Mouse (Mus musculus) kidney, adult 9 months (tissue): ENCODE results near the gene Sqstm1.
A peak's percentile ranks its signal among the peaks of the same experiment; 100 is the strongest.

ENCODE experiments used
- DNase-seq: peaks from one replicate; pipeline ENCODE4 v3.0.0; 2022

The Sqstm1 gene

DNA sequence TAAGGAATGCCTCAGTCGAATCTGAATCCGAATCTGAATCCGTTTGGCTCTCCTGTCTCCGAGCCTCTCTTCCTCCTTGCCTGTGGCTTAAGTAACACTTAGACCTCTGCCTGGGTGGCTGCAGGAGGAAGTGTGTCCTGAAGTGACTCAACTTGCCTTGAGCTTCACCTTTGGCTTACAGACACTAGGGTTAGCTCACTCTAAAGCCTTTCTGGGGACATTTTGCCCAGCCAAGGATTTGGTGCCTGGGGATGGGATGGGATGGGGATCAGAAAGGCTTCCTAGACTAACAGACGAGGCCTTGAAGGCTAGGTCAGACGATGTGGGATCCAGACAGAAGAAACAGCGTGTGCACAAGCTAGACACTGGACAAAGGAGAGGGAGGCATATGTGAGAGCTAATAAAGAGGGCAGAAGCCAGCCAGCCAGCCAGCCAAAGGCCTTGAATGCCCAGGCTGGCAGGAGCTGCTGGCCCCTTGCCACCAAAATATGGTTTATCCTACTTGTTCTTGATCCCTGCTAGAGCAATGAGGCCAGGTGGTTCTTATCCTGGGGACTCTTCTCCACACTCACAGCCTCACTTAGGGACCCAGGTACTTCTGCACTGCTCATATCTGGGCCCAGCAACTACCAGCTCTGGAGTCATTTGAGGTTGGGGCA lies 18.8 kb upstream of the Sqstm1 start:
- peak; percentile 32 for DNase-seq

DNA sequence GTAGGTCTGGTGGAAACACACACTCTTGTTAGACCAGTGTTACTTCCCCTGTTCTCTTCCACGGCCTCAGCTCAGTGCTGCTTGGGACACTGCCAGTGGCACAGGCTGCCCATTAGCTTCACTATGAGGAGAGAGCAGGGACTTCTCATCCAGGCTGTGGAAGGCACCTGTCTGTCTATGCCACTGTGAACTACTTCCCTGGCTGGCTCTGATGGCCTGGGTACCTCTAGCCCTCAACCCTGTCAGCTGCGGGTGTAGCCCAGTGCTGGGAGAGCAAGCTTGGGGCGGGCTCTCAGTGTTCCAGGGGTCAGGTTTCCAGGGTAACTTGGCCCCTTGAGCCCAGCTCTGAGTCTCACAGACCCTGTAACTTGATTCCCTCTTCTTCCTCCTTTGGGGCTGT lies 18.1 kb upstream of the Sqstm1 start:
- no peak for DNase-seq

DNA sequence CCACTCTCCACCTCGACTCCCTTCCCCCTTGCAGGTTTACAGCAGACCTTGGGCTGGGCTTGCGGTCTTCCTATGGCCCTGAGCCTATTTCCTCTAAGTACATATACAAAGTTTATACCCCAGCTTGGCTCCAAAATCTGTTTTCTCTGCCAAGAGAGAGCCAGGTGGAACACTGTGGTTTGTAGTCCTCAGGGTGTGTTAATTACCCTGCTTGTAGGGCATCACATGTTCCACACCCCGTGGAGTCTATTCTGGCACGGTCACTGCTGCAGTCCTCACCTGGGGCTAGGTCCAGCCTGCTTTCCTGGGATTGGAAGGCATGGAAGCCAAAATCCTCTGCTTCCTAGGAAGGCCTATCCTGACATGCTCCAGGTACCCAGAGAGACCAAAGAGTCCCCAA lies 17.1 kb upstream of the Sqstm1 start:
- DNase-seq: peak; percentile 53

DNA sequence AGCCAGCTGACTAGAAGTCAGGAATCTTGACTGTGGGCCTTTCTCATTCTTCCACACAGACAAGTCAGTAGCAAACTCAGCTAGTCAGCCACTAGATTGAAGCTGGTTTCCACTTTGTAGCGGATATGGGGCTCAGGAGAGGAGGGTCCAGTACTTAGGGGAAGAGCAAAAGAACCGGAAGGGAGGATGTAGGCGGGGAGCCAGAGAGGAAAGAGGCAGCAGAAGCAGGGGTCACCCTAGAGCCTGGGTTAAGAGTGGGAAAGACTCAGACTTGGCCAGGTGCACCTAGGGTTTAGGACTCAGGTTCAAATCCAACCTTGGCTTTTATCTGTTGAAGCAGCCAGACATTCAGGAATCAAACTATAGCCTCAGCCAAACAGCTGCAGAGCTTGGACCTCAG lies 16.6 kb upstream of the Sqstm1 start:
- DNase-seq: no peak

DNA sequence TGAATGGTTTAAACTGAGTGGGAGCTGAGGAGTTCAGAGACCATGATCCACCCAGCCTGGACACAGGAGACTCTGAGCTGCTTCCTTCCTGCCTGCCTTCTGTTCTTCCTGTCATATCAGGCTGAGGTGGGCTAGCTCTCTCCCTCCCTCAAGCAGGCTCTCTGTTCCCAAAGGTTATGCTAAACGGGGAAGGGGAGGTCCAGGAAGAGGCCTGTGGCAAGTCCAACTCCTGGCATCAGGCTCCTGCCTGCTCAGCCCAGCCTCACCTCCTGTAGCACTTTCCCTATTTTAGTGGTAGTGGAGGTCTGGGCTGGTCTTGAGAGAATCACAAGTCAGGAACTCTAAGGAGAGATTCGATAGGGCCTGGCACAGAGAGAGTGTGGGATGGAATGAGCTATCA lies 15.8 kb upstream of the Sqstm1 start:
- no peak for DNase-seq

DNA sequence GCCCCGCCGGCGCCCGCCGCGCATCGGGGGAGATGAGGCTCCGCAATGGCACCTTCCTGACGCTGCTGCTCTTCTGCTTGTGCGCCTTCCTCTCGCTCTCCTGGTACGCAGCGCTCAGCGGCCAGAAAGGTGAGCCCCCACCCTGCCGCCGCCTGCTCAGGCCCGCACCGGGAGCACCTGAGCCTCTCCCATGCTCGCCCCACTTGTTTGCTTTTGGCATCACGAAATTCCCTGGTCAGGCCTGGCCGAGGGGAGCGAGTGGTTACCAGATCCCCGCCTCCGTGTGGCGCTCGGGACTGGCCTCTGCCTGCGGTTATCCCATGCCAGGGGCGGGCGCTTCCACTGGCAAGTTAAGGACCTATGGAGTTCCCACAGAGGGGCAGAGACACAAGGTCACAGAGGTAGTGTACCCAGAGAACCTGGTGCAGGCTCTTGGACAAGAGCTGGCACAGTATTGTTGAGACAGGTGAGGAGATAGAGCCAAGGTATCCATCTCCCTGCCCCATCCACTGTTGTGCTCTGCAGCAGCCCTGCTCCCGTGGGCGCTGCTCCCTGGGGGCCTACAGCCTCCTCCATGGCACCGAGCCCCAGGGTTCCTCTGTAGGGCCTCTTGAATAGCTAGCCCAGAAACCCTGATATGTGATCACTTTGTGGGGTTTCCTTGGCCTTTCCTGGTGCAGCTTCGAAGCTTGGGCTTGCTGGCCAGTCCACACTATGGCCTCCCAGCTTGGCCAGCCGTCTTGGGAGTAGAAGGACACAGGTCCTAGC lies 15.2 kb upstream of the Sqstm1 start:
- DNase-seq: peak; percentile 58

DNA sequence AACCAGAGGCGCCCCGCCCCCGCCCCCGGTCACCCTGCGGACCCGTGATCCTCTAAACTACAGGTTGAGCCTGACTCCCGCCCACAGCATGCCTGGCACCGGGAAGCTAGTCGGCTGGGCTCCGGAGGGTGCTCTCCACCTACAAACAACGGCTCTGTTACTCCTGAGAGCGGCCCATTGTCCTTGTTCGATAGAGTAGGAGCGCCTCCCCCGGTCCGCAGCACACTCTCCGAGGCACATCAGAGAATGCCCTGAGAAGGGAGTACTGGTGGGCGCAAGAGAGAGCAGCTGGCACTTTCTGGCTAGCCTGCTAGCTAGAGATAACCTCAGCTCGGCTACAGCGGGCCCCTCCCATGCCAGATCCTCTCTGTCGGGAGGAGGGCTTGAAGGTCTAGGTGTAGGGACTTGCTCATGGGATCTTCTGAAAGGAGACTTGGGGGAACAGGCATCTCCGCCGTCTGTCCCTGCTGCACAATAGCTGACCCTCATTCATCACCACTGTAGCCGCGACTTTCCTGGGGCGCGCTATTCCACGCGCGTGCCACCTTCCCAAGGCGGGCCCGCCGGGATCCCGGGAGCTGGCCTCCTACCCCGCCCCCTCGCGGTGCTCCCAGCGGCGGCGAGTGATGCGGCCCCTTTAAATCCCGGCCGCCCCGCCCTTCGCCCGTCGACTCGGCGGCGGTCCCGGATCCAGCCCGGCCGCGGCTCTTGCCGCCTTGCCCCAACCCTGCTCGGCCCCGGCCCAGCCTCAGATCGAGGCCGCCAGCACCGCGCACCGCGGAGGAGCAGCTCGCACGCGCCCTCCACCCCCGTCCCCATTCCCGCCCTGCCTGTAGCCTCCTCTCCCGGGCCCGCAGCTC lies 14.3 kb upstream of the Sqstm1 start:
- DNase-seq: peak; percentile 90

DNA sequence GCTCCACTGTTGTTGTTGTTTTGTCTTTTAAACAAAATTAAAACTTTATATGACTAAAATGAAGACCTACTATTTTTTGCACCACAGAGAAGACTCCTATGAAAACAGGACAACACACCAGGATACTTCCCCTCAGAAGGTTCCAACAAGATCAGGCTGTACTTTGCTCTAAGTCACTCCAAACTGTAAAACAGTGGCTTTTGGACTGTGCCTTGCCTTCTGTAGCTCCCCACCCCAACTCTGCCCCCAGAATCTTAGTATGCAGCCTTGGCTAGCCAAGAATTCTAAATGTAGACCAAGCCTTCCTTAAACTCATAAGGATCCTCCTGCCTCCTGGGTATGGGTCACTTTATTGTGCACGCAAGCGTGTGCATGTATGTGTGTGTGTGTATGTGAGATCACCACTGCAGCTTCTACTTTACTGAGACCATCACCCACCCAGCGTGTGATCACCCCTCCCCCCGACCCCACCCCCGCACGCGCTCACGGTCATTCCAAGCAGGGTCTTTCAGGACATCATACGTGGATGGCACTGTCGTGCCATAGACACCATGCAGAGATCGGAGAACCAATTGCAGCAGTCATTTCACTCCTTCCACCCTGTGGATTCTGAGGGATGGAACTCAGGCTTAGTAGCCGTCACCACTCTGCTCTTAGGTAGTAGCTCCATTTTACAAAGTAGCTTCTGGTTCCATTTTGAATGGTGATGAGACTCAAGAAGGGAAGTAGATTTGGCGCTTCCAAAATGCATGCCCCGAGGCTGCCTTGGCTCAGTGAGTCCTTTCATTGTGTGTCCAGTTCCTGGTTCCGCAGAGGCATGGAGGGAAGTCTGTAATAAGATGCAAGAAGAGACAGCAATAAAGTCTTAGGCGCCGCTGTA lies 13.4 kb upstream of the Sqstm1 start:
- peak; percentile 73 for DNase-seq

DNA sequence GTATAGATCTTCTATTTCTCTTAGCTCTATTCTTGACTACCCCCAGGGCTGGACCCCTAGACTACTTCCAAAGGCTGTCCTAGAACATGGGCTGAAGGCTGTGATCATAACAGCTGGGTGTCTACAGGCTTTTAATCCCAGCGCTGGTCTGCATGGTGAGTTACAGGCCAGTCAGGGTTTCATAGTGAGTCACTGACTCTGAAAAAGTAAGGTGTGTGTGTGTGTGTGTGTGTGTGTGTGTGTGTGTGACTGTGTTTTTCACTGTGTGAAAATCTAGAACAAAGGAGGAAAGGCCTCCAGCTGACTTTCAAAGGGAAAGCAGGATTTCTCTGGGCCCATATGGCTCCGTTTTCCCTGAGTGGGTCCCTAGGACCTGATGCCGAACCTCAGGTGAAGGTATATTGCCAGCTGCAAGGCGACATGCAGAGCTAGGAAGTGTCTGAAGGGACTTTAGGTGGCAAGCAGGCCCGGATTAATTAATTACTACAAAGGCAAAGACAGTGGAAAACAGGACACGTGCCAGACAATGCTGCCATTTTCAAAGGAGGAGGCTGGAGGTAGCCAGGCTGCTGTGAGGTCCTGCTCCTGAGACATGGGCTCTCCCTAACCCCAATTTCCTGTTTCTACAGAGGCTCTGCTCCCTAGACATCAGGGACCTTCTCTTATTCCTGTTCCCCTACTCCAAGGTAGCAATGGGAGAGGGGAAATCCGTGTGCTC lies 12.1 kb upstream of the Sqstm1 start:
- DNase-seq: peak; percentile 86

DNA sequence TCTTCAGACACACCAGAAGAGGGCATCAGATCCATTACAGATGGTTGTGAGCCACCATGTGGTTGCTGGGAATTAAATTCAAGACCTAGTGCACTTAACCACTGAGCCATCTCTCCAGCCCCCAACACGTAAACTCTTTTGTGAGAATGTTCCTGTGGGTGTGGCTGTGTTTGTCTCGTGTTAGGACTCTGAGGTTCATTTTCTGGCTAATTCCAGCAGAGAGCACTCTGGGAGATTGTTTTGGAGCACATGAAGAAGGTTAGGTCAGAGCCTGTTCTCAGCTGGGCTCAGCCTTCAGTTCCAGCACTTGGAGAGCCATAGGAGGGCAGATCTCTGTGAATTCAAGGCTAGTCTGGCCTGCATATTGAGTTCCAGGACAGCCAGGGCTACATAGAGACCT lies 9.2 kb upstream of the Sqstm1 start:
- DNase-seq: no peak

DNA sequence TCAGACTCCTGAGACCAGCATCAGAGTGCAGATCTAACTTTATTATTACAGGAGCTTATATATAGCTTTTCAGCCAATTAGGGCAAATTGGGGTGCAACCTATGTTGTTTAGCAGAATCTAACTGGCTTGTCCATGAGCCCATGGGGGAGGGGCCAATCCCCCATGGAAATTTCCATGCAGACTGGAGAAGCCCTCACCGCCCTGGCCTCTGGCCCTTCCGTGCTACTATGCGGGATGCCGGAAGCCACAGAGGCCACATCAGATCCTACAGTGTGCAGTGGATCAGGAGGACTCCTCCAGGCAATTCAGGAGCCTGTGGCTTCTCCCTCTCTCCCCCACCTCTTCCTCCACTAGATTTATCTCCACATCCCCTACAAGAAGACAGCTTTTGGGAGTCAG lies 7.2 kb upstream of the Sqstm1 start:
- DNase-seq: peak; percentile 61

DNA sequence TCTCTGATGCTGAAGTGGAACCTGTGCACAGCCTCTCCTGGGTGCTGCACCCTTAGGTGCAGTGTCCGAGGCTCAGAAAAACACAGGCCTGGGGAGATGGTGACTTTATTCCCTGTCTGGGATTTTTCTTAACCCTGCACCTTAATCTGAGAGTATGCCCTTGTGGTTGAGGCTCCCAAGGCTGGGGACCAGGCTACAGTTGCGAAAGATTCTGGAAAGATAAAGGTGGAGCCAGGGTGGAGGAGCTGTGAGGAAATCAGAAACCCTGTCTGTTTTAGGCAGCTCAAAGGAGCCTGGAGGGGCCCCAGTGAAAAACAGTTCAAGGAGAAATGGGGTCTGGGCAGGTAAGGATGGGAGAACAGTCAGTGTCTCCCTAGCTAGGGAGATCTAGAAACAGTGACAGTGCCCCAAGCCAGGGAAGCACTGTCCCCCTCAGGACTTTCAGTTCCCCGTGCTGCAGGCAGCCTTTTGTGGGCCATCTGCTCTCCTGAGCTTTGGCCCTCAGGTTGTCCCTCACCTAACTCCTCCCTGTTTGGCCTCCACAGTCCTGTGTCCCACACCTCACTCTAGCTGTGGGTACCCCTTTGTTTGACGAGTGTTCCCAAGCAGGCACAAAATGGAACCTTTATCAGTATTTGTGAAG lies 6.2 kb upstream of the Sqstm1 start:
- no peak for DNase-seq

DNA sequence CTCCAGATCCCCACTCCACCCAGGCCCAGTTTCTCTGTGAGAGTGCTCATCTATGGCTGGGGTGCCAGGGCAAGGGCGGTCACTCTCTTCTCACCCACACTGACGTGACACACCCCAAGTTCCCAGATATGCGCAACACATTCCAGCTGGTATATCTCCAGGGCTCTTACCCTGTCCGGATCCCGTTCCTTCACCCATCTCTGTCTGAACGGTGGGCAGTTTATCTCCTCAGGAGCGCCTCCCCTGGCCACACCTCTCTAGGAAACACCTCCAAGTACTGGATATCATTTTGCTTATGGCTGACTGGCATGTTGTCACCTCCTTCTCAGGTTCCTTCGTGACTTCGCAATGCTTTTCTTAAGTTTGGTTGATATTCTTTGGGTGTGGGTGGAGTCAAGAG lies 5.0 kb upstream of the Sqstm1 start:
- no peak for DNase-seq

DNA sequence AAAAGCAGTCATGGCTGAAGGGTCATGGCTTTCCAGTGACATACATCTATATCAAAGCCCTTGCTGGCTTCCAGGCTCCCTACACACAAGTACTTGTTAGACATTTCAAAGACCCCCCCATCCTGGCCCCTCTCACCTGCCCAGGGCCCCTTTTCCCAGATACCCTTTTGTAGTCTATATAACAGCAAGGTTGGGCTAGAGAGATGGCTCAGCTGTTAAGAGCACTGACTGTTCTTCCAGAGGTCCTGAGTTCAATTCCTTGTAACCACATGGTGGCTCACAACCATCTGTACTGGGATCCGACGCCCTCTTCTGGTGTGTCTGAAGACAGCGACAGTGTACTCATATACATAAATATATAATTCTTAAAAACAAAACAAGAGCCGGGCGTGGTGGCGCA lies 4.0 kb upstream of the Sqstm1 start:
- no peak for DNase-seq

DNA sequence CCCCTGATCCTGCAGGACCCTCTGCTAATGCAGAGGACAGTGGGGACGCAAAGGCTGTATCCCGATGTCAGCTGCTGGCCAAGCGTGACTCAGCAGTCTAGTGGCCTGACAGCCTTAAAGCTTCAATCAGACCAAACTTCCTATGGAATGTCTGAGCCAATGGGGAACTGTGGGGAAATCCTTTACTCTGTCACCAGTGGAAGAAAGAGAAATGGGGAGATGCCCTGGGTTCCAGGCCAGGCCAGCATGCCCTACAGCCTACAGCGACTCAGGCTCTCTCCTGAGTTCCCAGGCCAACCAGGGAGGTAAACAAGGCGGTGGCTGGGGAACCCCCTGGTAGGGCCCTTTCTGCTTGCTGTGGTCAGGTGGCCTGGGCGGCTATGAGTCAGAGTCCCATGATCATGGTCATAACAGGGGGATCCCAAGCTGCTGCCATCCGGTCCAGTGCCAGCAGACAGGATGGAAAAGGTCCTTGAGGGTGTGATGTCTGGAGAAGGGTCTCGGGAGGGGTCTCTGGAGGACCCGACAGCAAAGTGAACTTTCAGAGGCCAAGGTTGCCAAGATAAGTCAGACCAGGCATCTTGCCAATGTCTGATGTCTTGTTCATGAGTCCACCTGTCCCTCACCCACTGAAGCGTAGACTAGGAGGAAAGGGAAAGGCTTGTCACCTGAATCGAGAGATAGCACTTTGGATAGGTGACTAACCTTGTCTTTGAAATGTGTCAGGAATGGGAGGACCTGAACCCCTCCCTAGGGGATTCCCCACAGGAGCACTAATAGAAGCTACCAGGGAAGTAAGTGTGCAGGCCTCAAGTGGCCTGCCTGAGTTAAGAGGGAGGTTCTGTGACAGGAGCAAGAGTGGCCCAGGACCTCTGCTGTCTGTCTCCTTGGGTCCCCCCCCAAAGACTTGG lies 2.5 kb upstream of the Sqstm1 start:
- peak; percentile 97 for DNase-seq

DNA sequence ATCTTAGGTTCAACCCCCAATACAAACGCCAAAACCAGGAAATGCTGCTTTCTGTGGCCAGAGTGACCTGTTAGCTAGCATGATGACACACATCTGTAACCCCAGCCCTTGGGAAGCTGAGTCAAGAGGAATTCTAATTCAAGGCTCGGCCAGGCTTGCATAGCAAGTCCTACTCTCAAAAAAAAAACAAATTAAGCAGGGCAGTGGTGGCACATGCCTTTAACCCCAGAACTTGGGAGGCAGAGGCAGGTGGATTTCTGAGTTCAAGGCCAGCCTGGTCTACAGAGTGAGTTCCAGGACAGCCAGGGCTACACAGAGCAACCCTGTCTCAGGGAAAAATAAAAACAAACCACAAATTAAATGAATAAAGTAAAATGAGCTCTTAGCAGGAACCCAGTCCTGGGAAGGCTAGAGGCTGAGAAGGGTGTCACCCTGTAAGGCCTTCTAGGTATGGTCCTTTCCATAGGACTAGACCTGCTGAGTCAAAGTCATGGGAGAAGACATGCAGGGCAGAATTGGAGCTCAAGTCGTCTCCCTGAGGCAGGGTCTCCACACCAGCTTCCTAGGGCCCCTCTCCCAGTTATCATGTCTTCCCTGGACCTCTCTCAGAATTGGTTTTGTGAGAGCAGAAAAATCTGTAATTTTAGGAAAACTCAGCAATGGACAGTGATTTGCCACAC lies 1.6 kb upstream of the Sqstm1 start:
- DNase-seq: no peak

DNA sequence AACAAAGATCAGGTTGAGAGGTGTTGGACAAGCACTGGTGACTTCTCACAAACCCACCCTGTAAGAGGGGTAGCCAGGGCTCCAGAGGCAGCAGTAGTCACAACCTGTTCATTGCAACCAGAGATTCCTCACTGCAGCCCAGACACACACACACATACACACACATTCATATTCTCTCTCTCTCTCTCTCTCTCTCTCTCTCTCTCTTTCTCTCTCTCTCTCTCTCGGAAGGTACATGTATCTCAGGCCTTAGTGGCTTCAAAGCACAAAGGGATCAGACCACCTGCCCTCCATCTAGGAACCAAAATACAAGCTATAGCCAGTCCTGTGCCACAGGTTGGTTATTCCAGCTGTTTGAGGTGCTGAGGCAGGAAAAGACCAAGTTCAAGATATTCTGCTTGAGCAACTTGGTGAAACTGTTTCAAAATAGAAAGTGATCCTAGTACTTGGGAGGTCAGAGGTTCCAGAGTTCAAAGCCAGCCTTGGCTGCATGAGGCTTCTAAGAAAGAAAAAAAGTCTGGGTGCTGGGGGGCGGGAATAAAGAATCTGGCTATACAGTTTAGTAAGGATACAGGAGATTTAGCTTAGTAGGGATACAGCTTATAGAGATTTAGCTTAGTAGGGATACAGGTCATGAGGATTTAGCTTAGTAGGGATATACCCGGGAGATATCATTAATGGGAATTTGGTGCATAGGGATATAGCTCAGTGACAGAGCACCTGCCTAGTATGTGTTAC lies 864 bp upstream of the Sqstm1 start:
- no peak for DNase-seq

DNA sequence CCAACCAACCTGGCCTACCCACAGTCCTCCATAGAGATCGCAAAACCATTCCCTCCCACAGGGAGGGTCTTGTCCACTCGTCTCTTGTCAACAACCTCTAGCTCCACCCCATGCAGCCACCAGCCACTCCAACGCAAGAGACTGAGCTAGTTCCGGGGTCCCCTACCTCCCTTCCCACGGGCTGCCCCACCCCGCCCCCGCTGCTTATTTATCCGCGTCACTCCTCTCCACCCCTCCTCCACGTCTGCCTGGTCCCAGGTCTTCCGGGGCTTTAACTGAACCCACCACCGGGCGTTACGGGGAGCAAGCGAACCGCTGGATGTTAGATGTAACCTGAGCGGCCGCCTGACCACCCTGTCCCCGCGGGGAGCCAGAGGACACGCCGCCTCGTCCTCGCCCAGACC lies 524 bp downstream of the Sqstm1 start:
- peak; percentile 94 for DNase-seq

DNA sequence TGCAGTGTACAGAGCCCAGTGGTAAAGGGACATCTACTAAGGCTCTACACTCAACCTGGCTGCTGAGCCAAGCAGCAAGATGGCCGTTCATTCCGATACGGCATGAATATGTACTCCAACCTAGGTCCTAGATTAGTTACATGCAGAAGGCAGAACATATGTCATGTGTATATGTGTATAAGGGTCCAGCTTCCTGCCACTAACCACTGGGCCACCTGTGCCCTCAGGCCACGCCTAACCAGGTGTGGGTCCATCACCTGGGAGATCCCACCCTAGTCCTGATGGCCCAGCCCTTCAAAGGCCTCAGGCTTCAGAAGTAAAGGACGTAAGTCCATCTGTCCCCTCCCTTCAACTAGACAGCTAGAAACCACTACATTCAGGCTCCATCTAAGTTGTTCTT lies 2.6 kb downstream of the Sqstm1 start:
- DNase-seq: no peak
